Mouse (Mus musculus): ENCODE measurements around the gene Nos1.

DNA sequence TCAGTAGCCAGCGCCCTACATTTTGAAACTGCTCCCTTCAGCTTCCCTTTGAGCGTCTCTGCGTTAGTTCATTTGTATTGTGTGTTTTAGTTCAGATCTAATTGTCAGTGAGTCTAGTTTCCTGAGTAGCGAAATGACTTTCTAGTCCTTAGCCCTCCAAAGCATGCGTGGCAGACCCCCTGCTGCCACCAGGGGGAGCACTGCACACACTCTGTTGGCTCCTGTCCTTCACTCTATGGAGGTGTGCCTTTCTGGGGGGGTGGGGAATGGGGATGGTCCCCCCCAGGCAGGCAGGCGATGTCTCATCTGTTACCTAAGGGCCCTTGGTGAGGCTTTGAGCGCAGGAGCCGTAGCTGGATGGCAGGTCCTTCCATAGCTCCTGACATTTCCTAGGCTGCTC lies 223.8 kb downstream of the Nos1 start:
- no peak for TF ChIP-seq GATA1 (IDR thresholded peaks at IDR 0.05; ENCODE audit: low read length)
- TF ChIP-seq TAL1 (IDR thresholded peaks at IDR 0.05; ENCODE audit: low read length): no peak

Data from erythroblast, embryonic 14.5 days (primary cell).